Mouse (Mus musculus): ENCODE results near the gene Itga9.
A peak's percentile ranks its signal among the peaks of the same experiment; 100 is the strongest.

Gene Itga9

GRCm38 (mm10) chr9:118768596-118768995, 162.1 kb downstream of the Itga9 start:
- no peak for DNase-seq (ENCODE audit: low spot score in 2 of 2)

GRCm38 (mm10) chr9:118770366-118770765, 163.9 kb downstream of the Itga9 start:
- DNase-seq (ENCODE audit: low spot score in 2 of 2) = no peak

- no peak for DNase-seq (ENCODE audit: low spot score in 2 of 2)
These were observed 168.2 kb downstream of the Itga9 start for GRCm38 (mm10) chr9:118774676-118775075.

DNA sequence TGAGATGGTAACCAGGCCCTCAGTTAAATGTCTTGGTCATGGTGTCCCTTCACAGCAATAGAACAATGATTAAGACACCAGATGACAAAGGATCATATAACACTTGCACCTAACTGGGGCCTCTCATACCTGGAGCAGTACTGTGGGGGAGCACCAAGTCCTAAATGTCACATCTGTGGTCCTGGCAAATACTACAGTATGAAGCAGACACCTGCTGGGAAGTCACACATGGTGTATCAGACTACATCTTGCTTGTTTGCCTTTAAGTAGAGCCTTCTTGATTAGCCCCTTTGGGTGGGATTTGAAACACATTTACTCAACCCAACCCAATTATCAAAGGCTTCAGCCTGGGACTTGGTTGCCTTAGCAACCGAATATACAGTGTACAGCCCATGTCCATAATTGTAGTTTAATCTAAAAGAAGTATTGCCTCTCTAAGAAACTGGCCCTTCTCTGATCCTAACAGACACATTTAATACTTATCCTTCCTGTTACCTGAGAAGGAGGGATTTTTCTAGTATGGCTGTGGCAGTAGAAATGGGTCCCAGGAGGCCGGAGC, 170.5 kb downstream of the Itga9 start:
- no peak for DNase-seq (ENCODE audit: low spot score in 2 of 2)

DNA sequence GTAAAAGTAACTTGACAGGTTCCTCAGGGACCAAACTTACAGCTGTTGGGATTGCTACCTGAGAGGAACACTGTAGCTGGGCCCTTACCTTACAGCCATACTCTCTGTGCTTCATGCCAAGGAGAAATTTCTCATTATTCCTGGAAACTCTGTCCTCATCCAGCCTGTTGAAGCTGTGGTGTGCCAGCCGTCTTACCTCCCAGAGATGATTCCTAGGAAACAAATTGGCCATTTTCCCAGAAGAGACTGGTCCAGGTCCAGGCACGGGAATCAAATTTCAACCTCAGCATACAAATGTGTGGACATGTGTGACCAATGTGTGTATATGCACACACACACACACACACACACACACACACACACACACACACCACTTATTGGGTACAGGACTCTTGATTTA, 172.1 kb downstream of the Itga9 start:
- no peak for DNase-seq (ENCODE audit: low spot score in 2 of 2)

DNA sequence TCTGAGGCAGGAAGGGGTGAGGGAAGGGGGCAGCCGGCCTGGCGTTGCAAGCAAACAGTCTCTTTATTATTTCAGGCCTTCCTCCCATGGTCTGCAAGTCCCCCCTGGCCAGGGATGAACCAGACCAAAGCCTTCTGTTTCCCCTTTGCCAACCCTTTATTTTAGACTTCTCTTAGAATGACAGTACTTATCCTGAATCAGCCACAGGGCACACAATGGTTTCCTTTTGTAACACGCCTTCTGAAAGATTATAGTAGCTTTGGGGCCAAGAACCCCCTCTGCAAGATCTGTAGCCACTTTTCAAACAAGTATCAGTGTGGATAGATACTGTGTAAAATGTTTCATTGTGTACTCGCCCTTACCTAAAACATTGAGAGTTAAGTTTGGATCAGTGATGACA, 178.1 kb downstream of the Itga9 start:
- DNase-seq (ENCODE audit: low spot score in 2 of 2) = no peak

DNA sequence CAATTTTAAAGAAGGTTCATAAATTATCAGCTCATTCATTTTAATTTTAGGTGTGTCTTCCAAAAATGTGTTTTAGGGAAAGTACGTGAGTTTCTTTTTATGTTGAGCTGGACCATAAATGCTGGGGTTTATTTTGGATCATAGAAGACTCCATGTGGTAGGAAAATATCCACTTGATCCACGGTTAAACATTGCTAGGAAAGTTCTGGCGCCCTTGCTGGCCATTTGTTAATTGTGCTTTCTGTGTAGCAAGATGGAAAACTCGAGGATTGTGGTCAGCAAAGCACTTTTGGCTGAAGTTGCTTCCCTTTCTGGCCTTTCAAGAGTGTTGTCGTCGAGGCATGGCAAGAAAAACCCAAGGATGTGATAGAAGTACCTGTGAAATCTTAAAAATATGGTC, 179.3 kb downstream of the Itga9 start:
- DNase-seq (ENCODE audit: low spot score in 2 of 2) = no peak

DNA sequence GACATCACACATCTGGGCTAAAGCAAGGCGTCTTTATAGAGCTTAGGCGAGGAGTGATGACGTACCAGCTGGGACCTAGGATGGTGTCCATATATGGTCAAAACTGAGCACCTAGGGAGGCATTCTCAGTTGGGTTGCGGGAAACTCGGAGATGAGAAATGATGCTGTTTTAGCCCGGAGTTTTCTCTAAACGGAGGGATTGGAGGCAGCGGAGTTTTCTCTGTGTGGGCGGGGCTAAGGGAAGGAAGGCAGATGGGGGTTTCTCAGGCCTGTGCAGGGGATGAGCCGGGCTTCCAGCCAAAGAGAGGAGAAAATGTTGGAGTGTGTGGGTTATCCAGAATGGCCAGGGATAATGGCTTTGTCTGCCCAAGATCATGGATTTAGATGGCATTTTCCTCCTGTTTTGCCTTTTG, 182.4 kb downstream of the Itga9 start:
- peak in 1 of 2 experiments; percentile 27 for DNase-seq (ENCODE audit: low spot score in 2 of 2)

- no peak for DNase-seq (ENCODE audit: low spot score in 2 of 2)
These were observed 184.7 kb downstream of the Itga9 start for GRCm38 (mm10) chr9:118791231-118791630.

DNA sequence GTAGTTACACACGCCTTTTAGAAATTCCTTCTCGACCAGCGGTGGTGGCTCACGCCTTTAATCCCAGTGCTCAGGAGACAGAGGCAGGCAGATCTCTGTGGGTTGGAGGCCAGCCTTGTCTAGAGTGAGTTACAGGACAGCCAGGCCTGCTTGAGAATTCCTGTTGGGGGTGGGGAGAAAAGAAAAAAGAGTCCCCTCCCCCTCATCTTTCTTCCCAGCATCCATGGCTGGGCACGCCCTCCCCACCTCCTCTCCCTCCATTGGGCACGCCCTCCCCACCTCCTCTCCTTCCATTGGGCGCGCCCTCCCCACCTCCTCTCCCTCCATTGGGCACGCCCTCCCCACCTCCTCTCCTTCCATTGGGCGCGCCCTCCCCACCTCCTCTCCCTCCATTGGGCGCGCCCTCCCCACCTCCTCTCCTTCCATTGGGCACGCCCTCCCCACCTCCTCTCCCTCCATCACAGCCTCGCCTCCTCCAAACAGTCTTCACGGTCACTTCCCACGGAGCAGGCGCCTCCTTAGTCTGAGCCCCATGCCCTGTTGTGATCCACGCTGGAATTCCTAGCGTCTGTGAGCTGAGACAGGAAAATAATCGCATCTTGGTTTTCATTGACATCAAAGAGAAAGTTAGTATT, 186.8 kb downstream of the Itga9 start:
- no peak for DNase-seq (ENCODE audit: low spot score in 2 of 2)

GRCm38 (mm10) chr9:118794668-118795067, 188.2 kb downstream of the Itga9 start:
- no peak for DNase-seq (ENCODE audit: low spot score in 2 of 2)

- DNase-seq (ENCODE audit: low spot score in 2 of 2) = no peak
These were observed 188.8 kb downstream of the Itga9 start for GRCm38 (mm10) chr9:118795304-118795703.

DNA sequence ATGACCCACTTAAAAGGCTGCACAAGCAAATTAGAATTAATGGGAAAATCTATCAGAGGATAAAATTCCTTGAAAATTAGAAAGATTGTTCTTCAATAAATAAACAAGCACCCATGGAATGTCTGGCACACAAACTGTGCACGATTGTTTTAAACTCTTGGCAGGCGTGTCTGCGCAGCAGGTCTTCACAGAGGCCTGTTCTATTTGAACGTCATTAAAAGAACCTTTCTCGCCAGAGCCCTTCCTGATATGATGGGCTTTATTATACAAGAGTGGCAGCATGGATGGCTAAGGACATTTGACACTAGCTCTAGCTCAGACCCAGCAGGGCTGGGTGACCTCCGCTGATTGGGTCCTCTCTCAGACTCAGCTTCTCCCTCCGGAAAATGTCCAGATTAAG, 192.6 kb downstream of the Itga9 start:
- no peak for DNase-seq (ENCODE audit: low spot score in 2 of 2)

DNA sequence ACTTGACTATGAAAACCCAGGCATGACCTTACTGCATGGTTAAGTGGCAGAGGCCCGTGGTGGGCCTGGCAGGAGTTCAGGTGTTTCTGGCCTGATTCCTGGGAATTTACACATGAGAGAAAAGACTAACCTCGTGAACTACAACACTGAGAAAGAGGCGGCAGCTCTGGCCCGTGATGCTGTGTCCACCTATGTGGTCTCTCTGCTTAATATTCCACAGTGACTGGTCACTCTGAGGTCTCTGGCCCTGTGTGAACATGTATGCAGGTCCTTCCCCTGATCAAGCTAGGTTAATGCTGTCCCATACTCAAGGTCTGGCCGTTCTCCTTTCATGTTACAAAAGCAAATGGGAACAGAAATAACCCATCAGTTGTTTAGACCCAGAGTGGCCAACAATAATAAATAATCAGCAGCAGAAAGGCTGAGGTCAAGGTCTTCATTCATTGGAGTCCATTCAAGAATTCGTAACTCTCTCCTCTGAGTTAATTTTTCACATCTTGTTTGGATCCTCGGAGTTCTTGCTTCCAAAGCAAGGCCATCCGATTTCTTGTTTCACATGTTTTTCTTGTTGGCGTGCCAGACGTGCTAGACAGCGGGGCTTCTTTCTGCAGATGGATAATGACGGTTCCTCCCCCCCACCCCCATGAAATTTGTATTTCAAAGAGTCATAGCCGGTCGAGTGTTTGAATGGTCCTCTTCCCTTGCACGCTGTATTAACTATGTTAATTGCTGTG, 194.9 kb downstream of the Itga9 start:
- DNase-seq (ENCODE audit: low spot score in 2 of 2) = no peak

- no peak for DNase-seq (ENCODE audit: low spot score in 2 of 2)
These were observed 195.4 kb downstream of the Itga9 start for GRCm38 (mm10) chr9:118801910-118802287.

- DNase-seq (ENCODE audit: low spot score in 2 of 2) = no peak
These were observed 195.9 kb downstream of the Itga9 start for GRCm38 (mm10) chr9:118802380-118802779.

DNA sequence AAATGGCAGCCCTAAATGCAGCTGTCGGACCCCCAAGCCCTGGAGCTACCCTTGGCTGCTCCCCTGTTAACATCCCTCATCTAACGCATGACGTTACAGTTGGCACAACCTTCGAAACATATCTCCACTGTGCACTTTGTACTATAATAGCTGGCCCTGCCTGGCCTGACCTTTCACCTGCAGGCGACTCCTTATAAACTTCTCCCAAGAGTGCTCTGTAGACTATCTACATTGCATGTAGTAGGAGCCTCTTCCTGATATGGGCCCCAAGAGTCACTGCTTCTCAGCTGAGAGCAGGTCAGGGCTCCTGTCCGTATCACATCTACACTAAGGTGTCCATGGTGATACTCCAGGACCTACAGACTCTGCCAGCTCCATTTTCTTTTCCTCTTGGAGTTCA, 199.2 kb downstream of the Itga9 start:
- no peak for DNase-seq (ENCODE audit: low spot score in 2 of 2)

DNA sequence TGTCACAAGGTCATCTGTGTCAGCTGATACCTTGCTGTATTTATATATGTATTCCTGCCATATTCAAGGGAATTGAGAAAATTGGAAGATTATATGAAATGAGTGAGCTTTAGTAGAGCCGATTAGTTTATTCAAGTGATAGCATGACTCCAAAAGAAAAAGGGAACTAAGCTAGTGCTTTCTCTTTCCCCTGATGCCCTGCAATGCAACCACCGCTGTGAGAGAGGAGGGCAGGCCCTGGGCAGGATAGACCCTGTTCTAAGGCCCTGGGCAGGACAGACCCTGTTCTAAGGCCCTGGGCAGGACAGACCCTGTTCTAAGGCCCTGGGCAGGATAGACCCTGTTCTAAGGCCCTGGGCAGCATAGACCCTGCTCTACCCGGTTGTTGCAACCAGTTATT, 201.2 kb downstream of the Itga9 start:
- no peak for DNase-seq (ENCODE audit: low spot score in 2 of 2)

GRCm38 (mm10) chr9:118812221-118812620, 205.7 kb downstream of the Itga9 start:
- no peak for DNase-seq (ENCODE audit: low spot score in 2 of 2)

GRCm38 (mm10) chr9:118813492-118813891, 207.0 kb downstream of the Itga9 start:
- DNase-seq (ENCODE audit: low spot score in 2 of 2) = no peak

DNA sequence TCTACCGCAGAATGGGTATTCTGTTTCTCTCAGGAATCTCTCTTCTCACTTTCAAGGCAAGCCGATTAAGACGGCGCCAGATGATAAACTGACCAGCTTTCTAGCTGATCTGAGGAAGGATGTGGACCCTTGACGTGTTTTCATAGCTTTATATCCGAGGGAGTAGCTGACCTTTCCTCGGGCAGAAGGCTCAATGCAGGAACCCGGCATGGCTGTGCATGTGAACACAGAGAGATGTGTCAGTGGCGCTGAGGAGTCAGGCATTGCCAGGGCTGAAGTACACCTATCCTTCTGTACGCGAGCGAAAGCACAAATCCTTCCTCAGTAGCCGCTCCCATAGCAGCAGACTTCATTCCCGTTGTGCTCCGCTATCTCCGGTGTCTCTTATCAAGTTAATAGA, 207.6 kb downstream of the Itga9 start:
- DNase-seq (ENCODE audit: low spot score in 2 of 2) = no peak

DNA sequence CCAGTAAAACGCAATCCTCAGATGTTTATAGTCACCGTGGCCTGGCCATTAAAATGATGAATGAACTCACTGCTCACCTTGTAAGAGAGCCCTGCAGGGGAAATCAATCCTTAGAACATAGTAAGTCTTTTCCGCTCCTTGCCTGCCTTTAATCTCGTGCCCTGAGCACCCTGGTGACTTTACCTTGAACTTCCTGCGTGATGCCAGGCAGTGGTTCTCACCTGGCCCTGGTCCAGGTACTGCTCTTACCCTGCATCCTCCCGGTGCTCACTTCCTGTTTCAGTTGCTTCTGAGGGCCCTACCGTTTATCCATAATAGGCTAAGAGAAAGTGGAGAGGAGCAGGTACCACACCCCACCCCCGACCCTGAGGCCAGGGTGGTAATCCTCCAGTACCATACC, 208.0 kb downstream of the Itga9 start:
- DNase-seq (ENCODE audit: low spot score in 2 of 2) = no peak

DNA sequence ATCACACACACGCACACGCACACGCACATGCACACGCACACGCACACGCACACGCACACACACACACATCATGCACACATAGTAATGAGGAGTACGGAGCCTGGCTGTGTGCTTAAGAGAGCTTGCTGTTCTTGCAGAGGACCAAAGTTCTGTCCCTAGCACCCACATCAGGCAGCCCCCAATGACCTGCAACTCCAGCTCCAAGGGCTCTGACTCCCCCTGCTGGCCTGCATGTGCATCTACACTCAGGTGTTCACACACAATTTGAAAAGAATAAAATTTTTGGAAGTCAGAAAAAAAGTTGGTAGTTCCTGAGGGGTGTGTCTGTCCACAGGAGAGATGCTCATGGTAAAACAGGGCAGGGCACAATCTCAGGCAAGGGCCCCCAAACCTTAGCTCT, 209.1 kb downstream of the Itga9 start:
- DNase-seq (ENCODE audit: low spot score in 2 of 2) = no peak

All from frontal cortex, postnatal 25 days (tissue).